Mouse (Mus musculus) heart, adult 2 months (tissue): Measurements from ENCODE around the gene Pkd1l2.

Experiments used
- EP300 ChIP-seq: fragments of 200-500 bp; IDR thresholded peaks from 2 replicates; pipeline ENCODE4 v1.6.1; 2011; ENCODE audit warnings: low read depth, low read length, control low read depth; ENCODE audit not compliant: insufficient read depth
- POLR2A ChIP-seq: fragments of 200-500 bp; IDR thresholded peaks from 2 replicates; pipeline ENCODE4 v1.6.1; 2011; ENCODE audit warnings: mild to moderate bottlenecking, low read depth, low read length, control low read depth; ENCODE audit not compliant: insufficient read depth

- TF ChIP-seq EP300, result no peak
- no peak for TF ChIP-seq POLR2A
Observed at GRCm38 (mm10) chr8:117067396-117067795, 14.9 kb downstream of the Pkd1l2 start.
